Mouse (Mus musculus): ENCODE data around the gene Zcchc14. TPM values are rescaled to one million over a fixed set of nuclear protein-coding genes. Genes with fewer than 3 reads are reported as not detected.

Zcchc14 gene
- polyA plus RNA-seq, 1 experiment = 18.2 TPM

DNA sequence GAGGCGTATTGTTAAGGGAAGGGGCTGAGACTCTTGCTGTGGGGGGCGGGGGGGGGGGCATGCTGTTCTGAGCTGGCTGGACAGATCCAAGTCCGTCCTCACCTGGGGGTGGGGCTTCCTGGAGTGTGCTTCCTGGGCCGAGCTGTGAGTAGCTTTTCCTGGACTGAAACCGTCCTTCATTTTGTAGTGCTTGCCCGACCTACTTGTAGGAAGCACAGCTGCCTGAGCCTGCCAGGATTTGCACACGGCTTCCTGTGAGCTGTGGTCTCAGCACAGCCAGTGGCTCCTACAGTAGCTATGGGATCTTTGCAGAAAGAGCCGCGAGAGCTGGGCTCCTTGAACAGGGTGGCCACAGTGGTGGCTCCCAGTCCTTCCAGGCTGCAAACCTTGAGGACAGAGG, 58.7 kb downstream of the Zcchc14 start:
- Histone ChIP-seq H3K79me2 (ENCODE audit: control insufficient read depth, insufficient read depth) (peaks cover 33% of the 10 kb centered on the region), H3K4me3 (ENCODE audit: insufficient read depth, poor library complexity, severe bottlenecking) (no peak overlapping the region), H3K36me3 (ENCODE audit: control insufficient read depth, insufficient read depth) (peaks cover 36% of the 10 kb centered on the region), H3K27me3 (ENCODE audit: control insufficient read depth, insufficient read depth, insufficient read length) (no peaks in the 10 kb centered on the region), H3ac (ENCODE audit: control insufficient read depth, insufficient read length, low read depth) (no peak overlapping the region), H3K79me3 (ENCODE audit: low read depth) (peaks cover 23% of the 10 kb centered on the region)
- no peak for TF ChIP-seq MAX (IDR thresholded peaks at IDR 0.05)
- TF ChIP-seq CTCF (IDR thresholded peaks at IDR 0.05; ENCODE audit: control insufficient read depth, insufficient read depth, insufficient read length) = no peak
- no peak for TF ChIP-seq FOSL1 (IDR thresholded peaks at IDR 0.05; ENCODE audit: insufficient read depth, low read length, poor library complexity, severe bottlenecking)
- TF ChIP-seq CEBPB (IDR thresholded peaks at IDR 0.05; ENCODE audit: low read depth) = no peak
- TF ChIP-seq MYOG (IDR thresholded peaks at IDR 0.05; ENCODE audit: control insufficient read depth, extremely low read depth, insufficient read length) = no peak
- no peak for TF ChIP-seq USF1 (IDR thresholded peaks at IDR 0.05; ENCODE audit: low read depth)
- no peak for TF ChIP-seq MYOD1 (IDR thresholded peaks at IDR 0.05; ENCODE audit: control insufficient read depth, insufficient read length, low read depth)

GRCm38 (mm10) chr8:121593293-121593692, 59.4 kb downstream of the Zcchc14 start:
- Histone ChIP-seq H3K79me2 (ENCODE audit: control insufficient read depth, insufficient read depth) (peaks cover 33% of the 10 kb centered on the region), H3ac (ENCODE audit: control insufficient read depth, insufficient read length, low read depth) (no peak overlapping the region), H3K27me3 (ENCODE audit: control insufficient read depth, insufficient read depth, insufficient read length) (no peaks in the 10 kb centered on the region), H3K36me3 (ENCODE audit: control insufficient read depth, insufficient read depth) (peaks cover 34% of the 10 kb centered on the region), H3K4me3 (ENCODE audit: insufficient read depth, poor library complexity, severe bottlenecking) (no peak overlapping the region), H3K79me3 (ENCODE audit: low read depth) (peaks cover 23% of the 10 kb centered on the region)
- no peak for TF ChIP-seq MYOG (IDR thresholded peaks at IDR 0.05; ENCODE audit: control insufficient read depth, extremely low read depth, insufficient read length)
- TF ChIP-seq MYOD1 (IDR thresholded peaks at IDR 0.05; ENCODE audit: control insufficient read depth, insufficient read length, low read depth) = no peak
- TF ChIP-seq MAX (IDR thresholded peaks at IDR 0.05) = no peak

GRCm38 (mm10) chr8:121591178-121592066, 61.3 kb downstream of the Zcchc14 start:
- peaks cover 23% of the 10 kb centered on the region for H3K79me3 ChIP-seq (ENCODE audit: low read depth)
- peaks cover 33% of the 10 kb centered on the region for H3K79me2 ChIP-seq (ENCODE audit: control insufficient read depth, insufficient read depth)
- no peaks in the 10 kb centered on the region for H3K27me3 ChIP-seq (ENCODE audit: control insufficient read depth, insufficient read depth, insufficient read length)
- H3K4me3 ChIP-seq (ENCODE audit: insufficient read depth, poor library complexity, severe bottlenecking) = peak overlapping the region; percentile 80
- TF ChIP-seq USF1 (IDR thresholded peaks at IDR 0.05; ENCODE audit: low read depth) (peak; percentile 60), CTCF (IDR thresholded peaks at IDR 0.05; ENCODE audit: control insufficient read depth, insufficient read depth, insufficient read length) (no peak)
- peak overlapping the region; percentile 88 for H3ac ChIP-seq (ENCODE audit: control insufficient read depth, insufficient read length, low read depth)
- peaks cover 21% of the 10 kb centered on the region for H3K36me3 ChIP-seq (ENCODE audit: control insufficient read depth, insufficient read depth)

DNA sequence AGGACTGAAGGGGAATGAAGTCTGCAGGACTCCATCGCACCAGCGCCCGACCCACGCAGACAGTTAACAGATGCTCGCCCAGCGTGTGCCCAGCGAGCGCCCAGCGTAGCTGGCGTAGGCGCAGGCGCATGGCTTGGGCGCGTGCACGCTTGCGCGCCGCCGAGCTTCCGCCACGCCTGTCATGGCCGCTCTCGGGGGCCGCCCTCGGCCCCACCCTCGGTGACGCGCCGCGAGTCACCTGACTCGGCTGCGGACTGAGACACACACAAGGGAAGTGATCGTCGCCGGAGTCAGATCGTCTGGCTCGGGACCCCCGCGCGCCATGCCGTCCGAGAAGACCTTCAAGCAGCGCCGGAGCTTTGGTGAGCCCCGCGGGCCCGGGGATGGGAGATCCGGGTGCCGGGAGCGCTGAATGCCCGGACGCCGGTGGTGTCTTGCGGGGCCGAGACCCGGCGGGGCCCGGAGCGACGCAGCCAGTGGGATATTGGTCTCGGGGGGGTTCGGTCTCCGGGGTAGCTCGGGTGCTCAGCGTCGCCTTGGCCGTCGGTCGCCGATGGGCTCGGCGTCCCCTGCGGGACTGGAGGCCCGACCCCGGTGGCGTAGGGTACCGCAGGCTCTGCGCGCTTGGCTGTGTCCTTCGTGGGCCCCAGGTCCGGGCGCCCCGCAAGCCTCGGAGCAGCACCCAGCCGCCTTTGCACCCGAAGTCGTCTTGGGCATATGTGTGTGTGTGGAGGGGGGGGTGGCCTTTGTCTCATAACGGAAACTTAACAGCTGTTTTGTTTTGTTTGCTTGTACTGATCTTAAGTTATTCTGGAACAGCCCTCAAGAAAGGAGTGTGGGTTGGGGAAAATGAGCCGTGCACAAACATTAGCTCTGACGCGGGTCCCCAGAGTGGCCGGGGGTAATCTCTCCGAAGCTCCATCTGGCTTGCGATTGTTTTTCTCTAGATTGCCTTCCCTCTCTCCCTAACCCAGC, 62.2 kb downstream of the Zcchc14 start, which contains the start of gene Map1lc3b:
Map1lc3b (plus strand) TSS at position 159 of the 975 bp plus-strand sequence.
- H3K36me3 ChIP-seq (ENCODE audit: control insufficient read depth, insufficient read depth) = peaks cover 12% of the 10 kb centered on the region
- peak within 1 kb of the TSS; percentile 88 for H3ac ChIP-seq (ENCODE audit: control insufficient read depth, insufficient read length, low read depth)
- H3K4me3 ChIP-seq (ENCODE audit: insufficient read depth, poor library complexity, severe bottlenecking) = peak within 1 kb of the TSS; percentile 80
- H3K79me3 ChIP-seq (ENCODE audit: low read depth) = peaks cover 23% of the 10 kb centered on the region
- peak; percentile 76 for TF ChIP-seq USF1 (IDR thresholded peaks at IDR 0.05; ENCODE audit: low read depth)
- no peak for TF ChIP-seq MYOG (IDR thresholded peaks at IDR 0.05; ENCODE audit: control insufficient read depth, extremely low read depth, insufficient read length)
- TF ChIP-seq MAX (IDR thresholded peaks at IDR 0.05) = peak; percentile 87
- H3K27me3 ChIP-seq (ENCODE audit: control insufficient read depth, insufficient read depth, insufficient read length) = no peaks in the 10 kb centered on the region
- H3K79me2 ChIP-seq (ENCODE audit: control insufficient read depth, insufficient read depth) = peaks cover 33% of the 10 kb centered on the region

GRCm38 (mm10) chr8:121589205-121589726, 63.4 kb downstream of the Zcchc14 start:
- Histone ChIP-seq H3K4me3 (ENCODE audit: insufficient read depth, poor library complexity, severe bottlenecking) (no peak overlapping the region), H3K79me3 (ENCODE audit: low read depth) (peaks cover 23% of the 10 kb centered on the region)
- no peak for TF ChIP-seq USF1 (IDR thresholded peaks at IDR 0.05; ENCODE audit: low read depth)
- TF ChIP-seq MAX (IDR thresholded peaks at IDR 0.05) = no peak
- TF ChIP-seq CEBPB (IDR thresholded peaks at IDR 0.05; ENCODE audit: low read depth) = no peak
- TF ChIP-seq CTCF (IDR thresholded peaks at IDR 0.05; ENCODE audit: control insufficient read depth, insufficient read depth, insufficient read length) = no peak
- TF ChIP-seq FOSL1 (IDR thresholded peaks at IDR 0.05; ENCODE audit: insufficient read depth, low read length, poor library complexity, severe bottlenecking) = no peak

More at GRCm38 (mm10) chr8:121589205-121589726, 63.4 kb downstream of the Zcchc14 start:
- H3ac ChIP-seq (ENCODE audit: control insufficient read depth, insufficient read length, low read depth) = no peak overlapping the region
- peaks cover 33% of the 10 kb centered on the region for H3K79me2 ChIP-seq (ENCODE audit: control insufficient read depth, insufficient read depth)
- H3K27me3 ChIP-seq (ENCODE audit: control insufficient read depth, insufficient read depth, insufficient read length) = no peaks in the 10 kb centered on the region
- peaks cover 3% of the 10 kb centered on the region for H3K36me3 ChIP-seq (ENCODE audit: control insufficient read depth, insufficient read depth)

Data from C2C12 (cell line).